Mouse (Mus musculus) spleen, postnatal 0 days (tissue): Measurements from ENCODE around the gene Mrps31. TPM values are rescaled to one million over a fixed set of nuclear protein-coding genes. Genes with fewer than 3 reads are reported as not detected.

Source experiments
- polyA plus RNA-seq: library from polyadenylated mRNA; unstranded; fragments of >200 nt; fragmentation: Nextera tagmentation; extraction: Ambion mirVana; gene quantifications from 2 replicates; pipeline ENCODE4 v1.2.1, GENCODE M21; 2015

Gene Mrps31
- 22.9 and 23.6 TPM in 2 replicates for polyA plus RNA-seq

GRCm38 (mm10) chr8:22411282-22411702 is at the start of gene Mrps31:
Gene Mrps31 (plus strand): TSS chr8:22411361.

GRCm38 (mm10) chr8:22398142-22398951 is 12.8 kb upstream of the Mrps31 start, which contains the start of gene Slc25a15:
Gene Slc25a15 (minus strand): TSS chr8:22398597.

Other genes starting within 250 kb of the Mrps31 start
- gene Nek3, start 244.9 kb upstream of the Mrps31 start, polyA plus RNA-seq = 2.3 and 2.8 TPM in 2 replicates
- 32.9 and 33.9 TPM in 2 replicates for gene Ckap2, start 225.5 kb upstream of the Mrps31 start, polyA plus RNA-seq
- 16.0 and 17.5 TPM in 2 replicates for gene Vps36, start 218.6 kb upstream of the Mrps31 start, polyA plus RNA-seq
- 3.8 and 4.6 TPM in 2 replicates for gene Thsd1, start 184.0 kb upstream of the Mrps31 start, polyA plus RNA-seq
- gene Tpte, start 127.9 kb upstream of the Mrps31 start, polyA plus RNA-seq = not detected in 2 replicates
- gene Slc25a15, start 12.8 kb upstream of the Mrps31 start, polyA plus RNA-seq = 5.2 and 6.2 TPM in 2 replicates